Mouse (Mus musculus): ENCODE data around the gene Myh8.

GRCm38 (mm10) chr11:67326536-67326935 is 49.6 kb downstream of the Myh8 start:
- TF ChIP-seq CTCF (IDR thresholded peaks at IDR 0.05; ENCODE audit: extremely low read depth, insufficient read length, insufficient replicate concordance, low read depth, low read length) = no peak
- no peak for TF ChIP-seq POLR2A (IDR thresholded peaks at IDR 0.05; ENCODE audit: low read depth, low read length)

Data from small intestine, adult 2 months (tissue).